Mouse (Mus musculus): ENCODE data around the gene Atf7ip. TPM values are rescaled to one million over a fixed set of nuclear protein-coding genes. Genes with fewer than 3 reads are reported as not detected.

The Atf7ip gene
- polyA plus RNA-seq, 2 experiments from 2014 or later = 72.8 to 79.5 TPM

DNA sequence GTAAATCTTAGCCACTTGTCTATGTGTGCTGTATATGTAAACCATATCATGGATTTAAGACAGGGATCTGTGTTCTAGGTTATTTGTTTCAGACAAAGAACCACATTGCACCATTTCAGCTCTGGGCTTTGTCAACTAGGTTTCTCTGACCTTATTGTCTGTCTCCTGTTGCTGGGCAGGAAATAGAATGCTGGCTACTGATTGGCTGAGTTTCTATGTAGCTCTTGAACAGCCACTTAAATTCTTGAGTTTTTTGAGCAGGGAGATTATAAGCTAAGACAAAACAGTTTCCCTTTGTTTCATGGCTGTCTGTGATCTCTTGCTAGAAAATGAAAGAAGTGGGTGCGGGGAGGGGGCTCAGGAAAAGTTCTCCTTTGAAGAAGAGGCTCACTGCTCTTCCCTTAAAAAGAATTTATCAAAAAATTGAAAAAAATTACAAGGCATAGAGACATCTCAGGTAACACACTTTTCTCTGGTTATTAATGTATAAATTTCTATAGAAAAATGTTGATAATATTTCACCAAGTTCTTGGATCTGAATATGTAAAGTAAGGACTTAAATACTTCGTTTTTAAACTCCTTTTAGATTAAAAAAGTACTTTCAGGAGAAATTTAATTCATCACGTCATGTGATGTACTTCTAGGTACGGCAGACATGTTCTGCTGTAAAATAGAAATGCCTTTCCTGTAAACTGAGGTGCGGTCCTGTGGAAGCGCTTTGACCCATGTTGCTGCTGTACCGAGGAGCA is 49.0 kb downstream of the Atf7ip start:
- peak; percentile 66 for ATAC-seq

DNA sequence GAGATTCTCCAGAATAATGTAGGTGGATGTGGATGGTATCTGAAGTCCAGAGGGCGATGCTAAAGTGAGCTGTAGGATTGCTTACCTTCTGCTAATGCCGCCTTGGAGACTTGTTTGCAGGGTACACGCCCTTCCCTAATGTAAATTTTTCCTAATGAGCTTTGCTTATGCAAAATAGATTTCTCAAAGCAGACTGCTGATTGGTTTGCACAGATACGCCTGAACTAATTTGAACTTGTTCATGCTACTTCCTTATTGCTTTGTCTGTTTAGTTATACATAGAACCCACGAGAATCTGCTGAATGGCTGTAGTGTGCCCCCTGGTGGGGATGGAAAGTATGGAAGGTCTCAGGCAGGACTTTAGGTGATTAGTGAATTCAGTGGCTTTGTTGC is 49.6 kb downstream of the Atf7ip start:
- ATAC-seq = peak; percentile 29

DNA sequence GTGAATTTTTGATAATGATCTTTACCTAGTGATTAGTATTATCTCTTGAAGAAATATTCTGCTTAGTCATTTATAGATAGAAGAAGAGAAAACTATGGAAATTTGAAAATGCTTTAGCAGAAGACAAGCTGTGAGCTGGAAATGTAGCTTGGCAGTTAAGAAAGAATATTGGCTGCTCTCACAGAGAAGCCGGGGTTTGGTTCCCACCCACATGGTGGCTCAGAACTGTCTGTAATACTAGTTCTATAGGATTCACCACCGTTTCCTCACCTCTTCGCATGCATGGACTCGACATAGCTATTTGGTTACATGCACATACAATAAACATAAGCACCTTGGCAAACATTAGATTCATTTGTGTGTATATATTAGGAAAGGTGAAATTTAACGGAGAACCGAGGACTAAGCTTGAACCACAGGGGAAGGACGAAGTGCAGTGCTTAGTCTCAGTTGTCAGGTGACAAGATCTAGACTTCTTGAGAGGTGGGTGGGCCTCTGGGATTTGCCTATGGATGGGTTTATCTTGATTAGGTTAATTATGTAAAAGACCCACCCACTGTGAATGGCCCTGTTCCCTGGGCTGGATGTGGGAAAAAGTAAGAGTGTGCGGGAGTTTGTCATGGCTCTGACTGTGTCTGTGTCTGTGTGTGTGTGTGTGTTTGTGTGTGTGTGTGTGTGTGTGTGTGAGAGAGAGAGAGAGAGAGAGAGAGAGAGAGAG is 52.5 kb downstream of the Atf7ip start:
- ATAC-seq = no peak

DNA sequence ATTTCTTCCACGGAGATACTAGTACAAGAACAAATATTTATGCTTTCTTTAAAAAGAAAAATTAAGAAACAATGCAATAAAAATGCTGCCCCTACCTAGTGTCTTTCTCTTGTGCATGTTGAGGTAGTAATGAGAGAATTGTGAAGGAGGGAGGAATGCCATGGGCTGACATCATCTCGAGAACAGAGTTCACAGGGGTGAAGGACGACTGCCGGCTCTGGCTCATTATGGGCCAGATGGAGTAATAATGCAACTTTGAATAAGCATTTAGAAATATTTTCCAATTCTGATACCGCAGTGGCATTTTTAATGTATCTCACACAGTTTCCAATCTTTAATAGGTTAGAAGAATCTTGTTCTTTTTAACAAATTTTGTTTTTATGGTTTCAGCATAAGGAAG is 60.0 kb downstream of the Atf7ip start:
- no peak for ATAC-seq

DNA sequence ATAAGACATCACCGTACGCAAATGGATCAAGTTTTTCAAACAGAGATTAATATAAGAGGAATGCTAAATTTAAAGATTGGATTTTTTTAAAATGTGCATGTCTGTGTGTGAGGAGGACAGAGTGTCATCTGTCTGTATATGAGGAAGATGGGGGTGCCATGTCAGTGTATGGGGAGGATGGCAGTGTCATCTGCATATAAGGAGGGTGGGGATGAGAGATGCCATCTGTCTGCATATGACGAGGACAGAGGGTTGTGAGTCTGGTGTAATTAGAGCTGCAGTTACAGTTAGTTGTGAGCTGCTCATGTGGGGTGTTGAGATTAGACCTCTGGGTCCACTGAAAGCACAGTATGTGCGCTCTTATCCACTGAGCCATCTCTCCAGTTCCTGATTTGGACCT is 84.8 kb downstream of the Atf7ip start:
- no peak for ATAC-seq

DNA sequence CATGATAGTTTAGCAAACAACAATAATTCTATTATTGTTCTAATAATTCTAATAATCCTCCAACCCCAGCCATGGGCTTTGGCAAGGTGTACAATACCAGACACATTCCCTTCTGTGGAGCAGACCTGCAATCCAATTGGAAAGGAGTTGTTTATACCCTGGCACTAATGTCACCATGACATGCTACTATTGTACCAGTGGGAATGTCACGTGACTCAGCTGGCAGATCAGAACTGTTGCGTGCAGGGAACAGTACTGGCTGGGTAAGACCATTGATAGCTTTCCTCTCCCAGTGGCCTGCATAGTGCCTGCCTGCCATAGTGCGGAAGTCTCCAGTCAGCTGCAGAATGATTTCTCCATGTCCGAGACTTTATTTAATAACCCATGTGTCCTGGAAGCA is 88.6 kb downstream of the Atf7ip start:
- no peak for ATAC-seq

DNA sequence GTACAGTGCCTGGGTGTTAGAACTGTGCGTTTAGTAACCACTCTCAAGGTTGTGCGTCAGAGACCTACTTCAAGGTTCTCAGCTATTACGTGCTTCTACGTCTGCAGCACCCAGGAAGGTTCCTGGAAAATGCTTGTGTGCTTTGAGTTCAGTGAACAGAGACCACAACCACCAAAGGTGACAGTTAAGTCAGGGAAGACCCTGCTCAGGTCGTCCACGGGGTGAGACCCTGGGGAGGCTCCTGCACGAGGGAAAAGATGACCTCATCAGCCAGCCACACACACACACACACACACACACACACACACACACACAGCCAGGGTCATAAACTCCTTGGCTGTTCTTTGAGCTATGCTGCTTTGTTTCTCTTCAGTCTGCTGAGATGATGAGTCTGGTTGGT is 96.6 kb downstream of the Atf7ip start:
- ATAC-seq = no peak

DNA sequence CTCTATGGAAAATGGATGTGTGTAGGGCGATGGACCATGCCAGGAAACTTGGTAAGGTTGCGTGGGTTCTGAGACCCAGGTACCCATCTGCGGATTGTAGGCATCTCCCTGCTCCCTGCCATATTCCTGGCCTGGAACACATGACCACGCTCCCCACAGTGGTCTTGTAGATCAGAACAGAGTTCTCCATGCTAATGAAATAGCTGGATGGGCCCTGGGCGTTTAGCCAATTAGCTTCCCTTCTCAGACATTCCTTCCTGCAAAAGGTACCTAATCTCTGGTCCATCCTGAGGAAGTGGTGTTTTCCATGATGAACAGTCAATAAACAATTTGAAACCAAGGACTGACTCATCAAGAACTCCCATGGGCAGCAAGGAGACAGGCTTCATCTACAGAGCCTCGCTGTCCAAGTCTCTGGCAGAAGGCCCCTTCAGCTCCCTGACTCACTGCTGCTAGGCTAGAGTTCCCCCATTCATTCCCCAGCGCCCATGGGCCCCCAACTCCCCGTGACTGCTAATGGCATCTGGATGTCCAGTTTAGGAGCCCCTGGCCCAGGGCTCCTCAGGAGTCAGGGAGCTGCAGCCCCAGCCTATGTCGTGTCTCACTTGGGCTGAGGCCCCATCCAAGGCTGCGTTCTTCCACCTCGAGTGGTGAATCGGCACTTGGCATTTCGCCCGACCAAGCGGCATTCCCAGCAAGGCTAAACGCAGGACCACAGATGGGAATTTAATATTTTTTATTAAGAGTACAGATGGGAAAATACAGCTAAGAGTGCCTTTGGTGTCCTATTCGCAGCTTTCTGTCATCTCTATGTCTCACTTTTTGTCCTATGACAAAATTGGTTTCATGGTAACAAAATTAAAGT is 105.6 kb downstream of the Atf7ip start:
- ATAC-seq = no peak

DNA sequence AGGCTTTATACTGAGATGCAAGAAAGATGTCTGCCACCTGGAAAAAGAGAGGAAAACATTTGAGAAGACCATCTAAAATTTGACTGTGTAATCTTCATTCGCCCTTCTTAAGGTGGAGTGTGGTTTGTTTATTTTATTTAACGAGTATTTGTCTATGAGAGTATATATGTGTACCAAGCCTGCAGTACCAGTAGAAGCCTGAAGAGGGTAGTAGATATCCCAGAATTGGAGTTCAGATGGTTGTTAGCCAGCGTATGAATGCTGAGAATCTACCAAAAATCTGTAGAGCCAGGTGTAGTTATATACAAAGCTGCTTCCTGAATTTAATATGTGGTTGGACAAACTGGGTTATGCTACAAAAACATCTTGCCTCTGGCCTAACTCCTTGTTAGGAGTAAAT is 106.3 kb downstream of the Atf7ip start:
- ATAC-seq = no peak

DNA sequence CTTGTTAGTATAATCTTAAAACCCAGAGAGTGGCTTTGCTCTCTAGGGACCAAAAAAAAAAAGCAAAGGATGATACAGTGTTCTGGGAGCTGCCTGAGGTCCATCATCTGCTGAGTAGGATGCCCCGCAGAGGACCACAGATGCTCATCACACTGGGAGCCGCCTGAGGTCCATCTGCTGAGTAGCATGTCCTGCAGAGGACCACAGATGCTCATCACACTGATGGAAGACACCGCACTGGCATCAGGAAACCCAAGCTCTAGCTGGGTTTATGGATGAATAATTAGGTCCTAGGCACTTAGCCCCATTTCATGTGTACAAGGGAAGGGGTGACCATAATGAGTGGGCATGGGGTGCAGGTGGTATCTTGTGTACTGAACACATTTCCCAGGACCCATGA is 108.2 kb downstream of the Atf7ip start:
- no peak for ATAC-seq

DNA sequence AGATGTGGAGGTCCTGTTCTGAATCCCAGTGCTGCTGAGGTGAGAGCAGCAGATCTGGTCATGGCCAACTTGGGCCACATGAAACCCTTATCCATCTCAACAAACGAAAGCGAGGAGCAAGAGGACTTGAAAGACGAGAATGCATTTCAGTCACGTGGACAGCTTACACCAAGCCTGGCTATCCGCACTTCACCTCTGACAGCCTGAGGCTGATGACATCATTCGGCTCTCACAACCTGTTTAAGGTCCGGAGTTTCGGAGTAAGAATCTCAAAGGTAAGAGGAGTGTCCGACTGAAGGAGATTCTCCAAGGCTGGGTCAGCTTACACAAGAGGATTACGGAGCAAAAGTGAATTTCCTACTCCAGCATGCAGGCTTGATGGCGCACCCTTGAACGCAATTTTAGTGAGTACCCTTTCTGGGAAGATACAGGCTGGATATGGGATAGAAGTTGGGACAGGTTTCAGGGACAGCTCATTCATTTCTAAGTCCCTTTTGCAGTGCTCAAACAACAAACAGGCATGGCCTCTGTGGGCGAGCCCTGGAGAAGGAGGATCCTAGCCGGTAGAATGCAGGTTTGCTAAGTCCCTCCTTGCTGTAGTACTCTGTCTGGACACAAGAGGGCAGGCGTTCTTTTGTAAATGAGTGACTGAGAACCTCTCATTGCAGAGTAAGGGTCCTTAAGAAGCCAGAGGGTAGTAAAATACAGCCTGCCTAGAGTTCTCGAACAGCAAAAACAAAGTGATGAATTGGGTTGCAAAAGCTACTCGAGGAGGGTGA is 114.6 kb downstream of the Atf7ip start:
- ATAC-seq = peak; percentile 74

DNA sequence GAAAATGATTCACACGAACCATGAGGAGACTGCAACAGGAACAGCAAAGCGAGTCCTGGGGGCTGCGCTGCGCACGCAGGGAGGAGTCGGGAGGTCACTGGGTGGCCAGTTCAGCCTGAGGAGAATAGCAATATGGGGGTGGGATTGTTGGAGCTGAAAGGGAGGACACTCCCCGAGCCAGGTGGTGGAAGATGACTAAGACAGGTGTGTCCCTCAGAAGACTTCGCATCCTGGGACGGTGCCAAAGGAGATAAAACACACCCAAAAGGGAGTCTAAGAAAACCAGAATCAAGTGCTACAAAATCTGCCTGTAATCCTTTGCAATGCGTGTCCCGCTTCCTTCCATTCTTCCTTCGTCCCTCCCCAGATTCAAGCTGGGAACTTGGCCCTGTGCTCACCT is 119.5 kb downstream of the Atf7ip start:
- ATAC-seq = no peak

DNA sequence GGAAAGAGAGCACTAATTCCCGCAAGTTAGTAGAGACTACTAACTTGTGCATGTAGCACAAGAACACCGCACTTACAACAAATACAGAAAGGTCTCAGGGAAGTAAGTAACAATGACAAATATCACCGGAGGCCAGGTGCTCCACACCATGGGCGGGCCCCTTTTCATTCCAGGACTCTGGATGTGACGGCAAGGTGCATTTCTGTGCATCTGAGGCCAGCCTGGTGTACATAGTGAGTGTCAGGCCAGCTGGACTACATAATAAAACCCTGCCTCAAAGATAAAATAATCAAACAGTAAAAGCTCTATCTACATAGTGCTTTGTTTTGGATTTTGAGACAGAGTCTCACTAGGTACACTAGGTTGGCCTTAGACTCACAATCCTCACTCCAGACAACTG is 123.7 kb downstream of the Atf7ip start:
- no peak for ATAC-seq

DNA sequence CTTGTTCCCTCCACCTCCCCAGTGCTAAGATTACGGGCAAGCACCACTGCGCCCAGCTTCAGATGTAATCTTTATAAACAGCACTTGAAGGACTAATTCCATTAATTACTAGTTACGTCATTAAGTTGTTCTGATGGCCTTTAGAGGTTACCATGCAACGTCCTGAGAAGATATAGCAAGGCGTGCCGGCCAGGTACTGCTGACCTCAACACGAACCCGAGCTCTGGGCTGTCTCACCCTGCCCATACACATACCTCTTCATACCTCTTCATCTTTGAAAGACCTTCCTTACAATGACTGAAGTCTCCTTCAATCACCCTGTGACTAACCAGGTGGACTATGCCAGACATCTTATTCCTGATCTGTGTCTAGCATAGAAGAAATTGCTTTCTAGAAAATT is 125.6 kb downstream of the Atf7ip start:
- no peak for ATAC-seq

DNA sequence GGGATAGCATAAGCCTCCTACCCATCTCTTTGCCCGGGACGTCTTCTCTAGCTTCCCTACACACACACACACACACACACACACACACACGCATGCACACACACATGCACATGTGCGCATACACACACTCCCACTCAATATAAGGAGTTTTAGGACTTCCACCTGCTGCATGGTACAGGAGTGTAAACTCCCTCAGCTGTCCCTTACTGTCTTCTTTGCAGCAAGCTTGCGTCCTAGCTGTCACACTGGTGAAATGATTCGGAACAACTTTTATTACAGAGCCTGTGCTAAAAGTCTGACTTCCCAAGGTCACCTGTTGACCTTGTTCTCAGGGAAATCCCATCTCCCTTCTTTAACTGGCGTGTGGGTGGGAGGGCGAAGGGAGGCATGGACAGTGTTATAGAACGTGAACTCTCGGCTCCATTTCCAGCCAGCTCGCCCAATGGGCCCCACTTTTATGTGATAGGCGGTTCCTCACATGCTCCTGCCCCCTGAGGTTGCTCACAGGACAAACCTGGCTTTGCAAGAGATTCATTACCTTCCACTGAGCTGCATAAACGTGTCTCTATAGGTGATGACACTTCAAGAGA is 126.1 kb downstream of the Atf7ip start:
- ATAC-seq = no peak

DNA sequence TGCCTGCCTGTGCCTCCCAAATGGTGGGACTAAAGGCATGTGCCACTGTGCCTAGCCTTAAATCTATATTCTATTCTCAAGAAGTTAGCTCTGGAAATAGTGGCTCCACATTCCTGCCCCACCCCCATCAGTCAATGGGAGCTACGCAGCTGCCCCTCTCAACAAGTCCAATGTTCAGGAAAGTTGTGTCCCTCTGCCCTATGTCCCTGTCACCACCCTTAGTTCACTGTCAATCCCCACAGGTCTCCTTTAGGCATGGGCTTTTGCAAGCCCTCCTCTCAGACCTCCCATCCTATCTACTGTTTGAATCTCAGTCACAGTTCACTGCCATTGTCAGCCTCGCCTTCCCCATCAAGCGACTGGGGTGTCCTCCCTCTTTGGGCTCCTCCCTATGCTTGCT is 127.2 kb downstream of the Atf7ip start:
- ATAC-seq = no peak

DNA sequence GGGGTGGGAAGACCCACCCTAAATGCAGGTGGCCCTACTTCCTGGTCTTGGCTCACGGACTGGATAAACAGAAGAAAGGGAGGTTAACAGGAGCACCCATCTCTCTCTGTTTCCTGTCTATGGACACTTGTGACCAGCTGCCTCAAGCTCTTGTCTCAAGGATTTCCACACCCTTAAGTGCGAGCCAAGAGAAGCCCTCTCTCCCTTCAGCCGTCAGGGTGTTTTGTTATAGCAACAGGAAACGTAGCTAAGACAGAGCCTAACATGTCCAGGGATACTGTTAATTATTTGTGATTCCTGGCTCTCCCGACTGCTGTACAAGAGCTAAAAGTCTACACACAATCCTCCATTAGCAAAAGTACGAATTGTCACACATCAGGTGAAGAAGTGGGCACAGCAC is 127.8 kb downstream of the Atf7ip start:
- no peak for ATAC-seq

DNA sequence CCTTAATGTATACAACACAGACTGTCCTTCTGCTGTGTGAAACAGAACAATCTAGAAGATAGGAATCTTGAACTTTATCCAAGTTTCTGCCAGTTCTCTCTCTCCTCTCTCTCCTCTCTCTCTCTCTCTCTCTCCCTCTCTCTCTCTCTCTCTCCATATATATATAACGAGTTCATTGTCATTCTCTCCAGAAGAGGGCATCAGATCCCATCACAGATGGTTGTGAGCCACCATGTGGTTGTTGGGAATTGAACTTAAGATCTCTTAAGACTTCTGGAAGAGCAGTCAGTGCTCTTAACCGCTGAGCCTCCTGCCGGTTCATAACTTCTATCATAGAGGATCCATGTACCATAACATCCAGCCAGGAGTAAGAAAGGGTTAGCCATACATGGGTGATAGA is 129.0 kb downstream of the Atf7ip start:
- no peak for ATAC-seq

DNA sequence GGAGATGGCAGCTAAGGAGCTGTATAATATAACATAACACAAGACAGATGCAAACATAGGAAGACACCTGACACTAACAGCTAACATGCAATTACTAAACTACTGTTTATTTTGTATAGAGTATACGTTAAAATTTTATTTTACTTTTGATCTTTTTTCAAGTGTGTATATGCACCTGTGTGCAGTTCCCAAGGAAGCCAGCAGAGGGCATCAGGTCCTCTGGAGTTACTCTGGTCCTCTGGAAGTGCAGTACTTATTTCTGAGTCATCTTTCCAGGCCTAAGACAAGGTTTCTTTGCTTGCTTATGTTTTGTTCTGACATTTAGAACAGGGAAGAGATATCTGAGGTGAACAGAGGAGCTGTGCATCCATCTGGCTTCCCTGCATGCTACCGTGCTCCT is 138.2 kb downstream of the Atf7ip start:
- no peak for ATAC-seq

DNA sequence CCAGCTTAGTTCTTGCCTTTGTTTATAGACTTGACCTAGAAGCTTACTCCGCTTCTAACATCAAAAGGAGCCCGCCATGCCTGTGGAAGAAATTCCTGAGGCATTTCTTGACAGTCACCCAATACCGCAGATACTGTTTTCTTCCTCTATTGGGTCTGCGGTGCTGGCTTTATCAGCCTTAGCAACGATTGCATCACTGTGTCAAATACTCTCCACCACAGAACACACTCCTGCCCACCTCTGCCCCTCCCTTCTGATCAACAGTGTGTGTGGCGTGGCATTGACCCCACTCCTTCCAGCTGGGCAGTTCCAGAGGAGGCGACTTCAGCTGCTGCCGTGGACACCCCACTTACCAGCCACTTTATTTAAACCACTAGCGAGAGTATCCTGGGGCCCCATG is 139.8 kb downstream of the Atf7ip start:
- ATAC-seq = no peak

DNA sequence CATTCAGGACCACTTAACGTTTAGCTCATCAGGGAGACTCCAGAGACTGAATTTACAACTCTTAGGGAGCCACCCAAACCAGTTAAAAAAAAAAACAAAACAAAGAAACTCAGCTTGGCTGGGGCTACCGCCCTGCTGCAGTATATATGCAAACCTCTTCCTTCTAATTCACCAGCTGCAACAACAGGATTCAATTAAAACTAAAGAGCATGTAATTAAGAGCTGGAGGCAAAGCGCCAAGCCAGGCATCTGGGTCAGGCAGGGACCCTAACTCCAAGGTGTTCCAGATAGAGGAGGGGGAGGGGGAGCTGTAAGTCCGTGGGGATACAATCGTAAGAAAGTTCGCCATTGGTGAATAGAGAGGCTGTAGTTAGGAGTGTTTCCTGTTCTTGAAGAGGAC is 140.2 kb downstream of the Atf7ip start:
- no peak for ATAC-seq

DNA sequence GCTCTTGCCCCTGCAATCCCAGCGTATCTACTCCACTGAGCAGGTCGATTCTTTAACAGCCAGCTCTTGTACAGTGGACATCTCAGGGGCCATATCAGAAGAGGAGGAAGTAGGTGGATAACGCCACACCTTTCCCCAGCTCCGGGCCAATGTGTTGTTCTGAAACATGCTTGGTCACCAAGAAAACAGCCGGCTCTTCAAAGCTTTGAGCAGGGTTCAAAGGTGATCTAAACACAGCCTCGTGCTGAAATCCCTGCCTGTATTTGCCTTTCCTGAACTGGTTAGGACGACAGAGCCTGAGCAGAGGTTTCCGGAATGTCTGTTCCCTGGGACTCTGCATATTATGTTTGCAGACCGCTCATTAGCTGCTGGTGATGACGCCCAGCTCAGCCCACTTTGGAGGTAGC is 141.5 kb downstream of the Atf7ip start:
- ATAC-seq = no peak
